Mouse (Mus musculus): ENCODE measurements around the gene Disc1. TPM values are rescaled to one million over a fixed set of nuclear protein-coding genes. Genes with fewer than 3 reads are reported as not detected.

The Disc1 gene
- polyA plus RNA-seq, 1 experiment from 2014 or later, result 0.96 TPM

- DNase-seq (ENCODE audit: low spot score) (no peak), ATAC-seq (ENCODE audit: insufficient number of reproducible peaks, low FRiP score, low TSS enrichment, low read depth) (no peak)
- H3K27ac ChIP-seq (replicated peaks; ENCODE audit: low read depth, low read length), result no peak overlapping the region
- no peaks in the 10 kb centered on the region for H3K27me3 ChIP-seq (ENCODE audit: control insufficient read depth, insufficient read depth, low read length)
- H3K4me2 ChIP-seq (ENCODE audit: low read depth, severe bottlenecking), result no peak overlapping the region
- H3K9me3 ChIP-seq (ENCODE audit: control insufficient read depth, low read length), result no peaks in the 10 kb centered on the region
- 94% methylated on average over 4 of the region's 4 CpGs for WGBS
- no peak overlapping the region for H3K9ac ChIP-seq (ENCODE audit: low read length)
- H3K4me3 ChIP-seq (ENCODE audit: low read depth, low read length), result no peak overlapping the region
- H3K4me1 ChIP-seq (ENCODE audit: control insufficient read depth, insufficient read depth, low read length), result peaks cover 12% of the 10 kb centered on the region
- H3K36me3 ChIP-seq (ENCODE audit: control insufficient read depth, insufficient read depth, low read length), result no peaks in the 10 kb centered on the region
Measured at GRCm38 (mm10) chr8:125252946-125253345, 199.0 kb downstream of the Disc1 start.

DNA sequence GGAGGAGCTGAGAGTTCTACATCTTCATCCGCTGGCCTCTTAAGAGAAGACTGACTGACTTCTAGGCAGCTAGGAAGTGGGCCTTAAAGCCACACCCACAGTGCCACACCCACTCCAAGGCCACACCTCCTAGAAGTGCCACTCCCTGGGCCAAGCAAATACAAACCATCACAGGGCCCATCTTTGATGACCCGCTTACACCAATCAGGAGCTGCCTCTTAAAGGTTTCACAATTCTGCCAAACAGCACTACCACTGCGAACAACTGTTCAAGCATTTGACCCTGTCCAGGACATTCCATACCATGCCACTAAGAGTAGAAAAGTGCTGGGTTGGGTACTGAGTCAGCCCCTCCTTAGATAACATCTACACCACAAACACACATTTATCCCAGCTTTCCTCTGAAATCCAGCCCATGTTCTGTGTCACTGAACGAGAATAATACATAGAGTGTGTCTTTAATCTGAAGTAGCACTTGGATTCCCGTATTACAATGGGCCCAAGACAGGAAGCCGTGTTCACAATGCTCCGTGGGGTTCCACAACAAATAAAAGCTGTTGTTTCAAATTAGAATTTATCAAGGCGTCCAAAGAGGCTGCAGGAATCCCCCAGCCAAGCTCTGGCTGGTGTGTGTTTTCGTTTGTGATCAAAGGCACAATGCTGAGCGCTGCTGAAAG, 199.6 kb downstream of the Disc1 start:
- no peak for DNase-seq (ENCODE audit: low spot score)
- H3K9ac ChIP-seq (ENCODE audit: low read length), result no peak overlapping the region; the same call in 1 of the 2 replicates
- WGBS, result 55% methylated on average over 10 of the region's 10 CpGs

DNA sequence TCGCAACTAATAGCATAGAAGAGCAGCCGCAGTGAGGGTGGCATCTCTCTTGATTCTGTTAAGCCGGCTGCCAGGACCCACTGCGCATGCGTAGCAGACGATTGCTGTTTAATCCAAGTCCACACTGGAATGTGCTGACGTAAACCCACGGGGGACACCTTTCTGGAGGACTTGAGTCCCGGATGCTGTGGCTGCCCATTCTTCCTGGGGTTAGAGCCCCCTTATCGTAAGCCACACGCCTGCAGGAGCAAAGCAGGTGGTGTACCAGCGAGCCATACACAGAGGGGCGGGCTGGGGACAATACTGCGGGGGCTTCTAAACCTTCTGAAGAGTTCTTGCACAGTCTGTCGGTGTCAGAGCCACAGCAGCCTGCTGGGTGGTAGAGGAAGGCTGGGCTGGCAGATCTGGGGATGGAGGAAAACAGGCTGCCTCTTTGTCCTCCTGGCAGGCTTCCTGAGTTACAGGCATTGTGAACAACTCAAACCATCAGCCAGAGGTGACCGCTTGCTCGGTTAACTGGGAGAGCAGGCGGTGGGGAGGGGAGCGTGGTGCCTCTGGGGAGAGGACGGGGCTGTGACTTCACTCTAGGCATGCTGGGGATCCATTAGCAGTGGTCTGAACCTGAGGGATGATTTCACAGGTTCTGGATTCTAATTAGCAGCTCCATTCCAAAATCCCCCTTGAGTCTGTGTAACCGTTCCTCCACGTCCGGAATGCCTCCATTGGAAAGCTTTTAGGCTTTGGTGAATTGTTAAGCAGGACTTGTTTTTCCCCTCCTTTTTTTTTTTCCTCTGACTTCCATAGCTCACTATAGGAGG, 200.4 kb downstream of the Disc1 start:
- Histone ChIP-seq H3K27me3 (ENCODE audit: control insufficient read depth, insufficient read depth, low read length) (no peaks in the 10 kb centered on the region), H3K9me3 (ENCODE audit: control insufficient read depth, low read length) (no peaks in the 10 kb centered on the region), H3K9ac (ENCODE audit: low read length) (peak overlapping the region; percentile 52), H3K4me2 (ENCODE audit: low read depth, severe bottlenecking) (peak overlapping the region; percentile 51), H3K36me3 (ENCODE audit: control insufficient read depth, insufficient read depth, low read length) (no peaks in the 10 kb centered on the region), H3K27ac (replicated peaks; ENCODE audit: low read depth, low read length) (peak overlapping the region; percentile 81), H3K4me3 (ENCODE audit: low read depth, low read length) (peak overlapping the region; percentile 24; the same call in 1 of the 2 replicates), H3K4me1 (ENCODE audit: control insufficient read depth, insufficient read depth, low read length) (peaks cover 12% of the 10 kb centered on the region)
- 38% methylated on average over 23 of the region's 23 CpGs for WGBS
- DNase-seq (ENCODE audit: low spot score) (peak; percentile 84), ATAC-seq (ENCODE audit: insufficient number of reproducible peaks, low FRiP score, low TSS enrichment, low read depth) (0 out of 2 replicates have a peak, but pooled peaks have one; percentile 35)

More for the DNA sequence above, 199.6 kb downstream of the Disc1 start:
- Histone ChIP-seq H3K4me1 (ENCODE audit: control insufficient read depth, insufficient read depth, low read length) (peaks cover 12% of the 10 kb centered on the region), H3K4me3 (ENCODE audit: low read depth, low read length) (peak overlapping the region; percentile 24; the same call in 1 of the 2 replicates), H3K27ac (replicated peaks; ENCODE audit: low read depth, low read length) (peak overlapping the region; percentile 81), H3K36me3 (ENCODE audit: control insufficient read depth, insufficient read depth, low read length) (no peaks in the 10 kb centered on the region), H3K27me3 (ENCODE audit: control insufficient read depth, insufficient read depth, low read length) (no peaks in the 10 kb centered on the region), H3K9me3 (ENCODE audit: control insufficient read depth, low read length) (no peaks in the 10 kb centered on the region), H3K4me2 (ENCODE audit: low read depth, severe bottlenecking) (peak overlapping the region; percentile 51; the same call in 1 of the 2 replicates)
- ATAC-seq (ENCODE audit: insufficient number of reproducible peaks, low FRiP score, low TSS enrichment, low read depth), result no peak

DNA sequence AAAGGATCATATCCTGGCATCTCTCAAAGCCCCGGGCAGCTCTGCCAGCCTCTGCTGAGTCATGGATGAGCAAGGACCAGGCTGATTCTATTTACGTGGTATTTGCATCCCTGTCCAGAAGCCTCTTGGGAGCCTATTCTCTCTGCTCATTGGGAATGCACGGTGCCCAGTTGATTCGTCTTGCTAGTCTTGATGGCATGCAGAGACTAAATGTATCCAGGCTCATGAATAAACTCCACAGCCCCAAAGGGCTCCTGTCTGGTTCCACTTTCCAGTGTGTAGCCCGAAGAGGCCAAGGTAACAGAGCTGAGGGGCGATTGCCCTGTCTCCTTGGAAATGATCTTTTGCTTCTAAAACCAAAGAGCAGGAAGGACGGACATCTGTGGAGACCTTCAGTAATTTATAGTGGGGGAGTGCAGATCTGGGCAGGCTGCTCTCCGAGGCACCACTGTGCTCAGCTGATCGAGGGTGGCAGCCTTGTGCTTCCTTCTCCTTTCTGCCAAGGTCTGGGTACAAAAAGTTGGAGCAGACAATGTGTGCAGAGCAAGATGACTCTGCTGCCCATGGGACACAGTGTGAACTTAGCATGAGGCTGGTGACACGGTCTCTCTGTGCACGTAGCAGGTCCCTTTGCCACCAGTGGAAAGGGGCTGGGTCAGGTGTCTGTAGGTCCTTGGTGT, 201.2 kb downstream of the Disc1 start:
- Histone ChIP-seq H3K36me3 (ENCODE audit: control insufficient read depth, insufficient read depth, low read length) (no peaks in the 10 kb centered on the region), H3K27ac (replicated peaks; ENCODE audit: low read depth, low read length) (peak overlapping the region; percentile 81; the same call in 1 of the 2 replicates), H3K27me3 (ENCODE audit: control insufficient read depth, insufficient read depth, low read length) (no peaks in the 10 kb centered on the region), H3K9me3 (ENCODE audit: control insufficient read depth, low read length) (no peaks in the 10 kb centered on the region), H3K9ac (ENCODE audit: low read length) (peak overlapping the region; percentile 52), H3K4me3 (ENCODE audit: low read depth, low read length) (no peak overlapping the region), H3K4me1 (ENCODE audit: control insufficient read depth, insufficient read depth, low read length) (peaks cover 12% of the 10 kb centered on the region), H3K4me2 (ENCODE audit: low read depth, severe bottlenecking) (no peak overlapping the region; the same call in 1 of the 2 replicates)
- 77% methylated on average over 11 of the region's 11 CpGs for WGBS
- DNase-seq (ENCODE audit: low spot score) (no peak), ATAC-seq (ENCODE audit: insufficient number of reproducible peaks, low FRiP score, low TSS enrichment, low read depth) (no peak)

GRCm38 (mm10) chr8:125257660-125258059, 203.7 kb downstream of the Disc1 start:
- Histone ChIP-seq H3K27ac (replicated peaks; ENCODE audit: low read depth, low read length) (no peak overlapping the region), H3K4me1 (ENCODE audit: control insufficient read depth, insufficient read depth, low read length) (peaks cover 12% of the 10 kb centered on the region), H3K4me2 (ENCODE audit: low read depth, severe bottlenecking) (no peak overlapping the region), H3K9me3 (ENCODE audit: control insufficient read depth, low read length) (no peaks in the 10 kb centered on the region), H3K36me3 (ENCODE audit: control insufficient read depth, insufficient read depth, low read length) (no peaks in the 10 kb centered on the region), H3K4me3 (ENCODE audit: low read depth, low read length) (no peak overlapping the region), H3K27me3 (ENCODE audit: control insufficient read depth, insufficient read depth, low read length) (no peaks in the 10 kb centered on the region), H3K9ac (ENCODE audit: low read length) (no peak overlapping the region)
- WGBS, result 44% methylated on average over 2 of the region's 2 CpGs
- DNase-seq (ENCODE audit: low spot score), result no peak
- no peak for ATAC-seq (ENCODE audit: insufficient number of reproducible peaks, low FRiP score, low TSS enrichment, low read depth)

GRCm38 (mm10) chr8:125258806-125259500, 205.0 kb downstream of the Disc1 start:
- no peak overlapping the region for H3K4me2 ChIP-seq (ENCODE audit: low read depth, severe bottlenecking)
- H3K27me3 ChIP-seq (ENCODE audit: control insufficient read depth, insufficient read depth, low read length), result no peaks in the 10 kb centered on the region
- no peaks in the 10 kb centered on the region for H3K9me3 ChIP-seq (ENCODE audit: control insufficient read depth, low read length)
- H3K4me3 ChIP-seq (ENCODE audit: low read depth, low read length), result no peak overlapping the region
- DNase-seq (ENCODE audit: low spot score) (no peak), ATAC-seq (ENCODE audit: insufficient number of reproducible peaks, low FRiP score, low TSS enrichment, low read depth) (no peak)
- no peak overlapping the region for H3K27ac ChIP-seq (replicated peaks; ENCODE audit: low read depth, low read length)
- H3K36me3 ChIP-seq (ENCODE audit: control insufficient read depth, insufficient read depth, low read length), result no peaks in the 10 kb centered on the region
- H3K9ac ChIP-seq (ENCODE audit: low read length), result no peak overlapping the region
- WGBS, result 77% methylated on average over 8 of the region's 8 CpGs
- peaks cover 10% of the 10 kb centered on the region for H3K4me1 ChIP-seq (ENCODE audit: control insufficient read depth, insufficient read depth, low read length)

GRCm38 (mm10) chr8:125268181-125268705, 214.2 kb downstream of the Disc1 start:
- no peak for ATAC-seq (ENCODE audit: insufficient number of reproducible peaks, low FRiP score, low TSS enrichment, low read depth)
- WGBS, result 88% methylated on average over 6 of the region's 6 CpGs
- Histone ChIP-seq H3K36me3 (ENCODE audit: control insufficient read depth, insufficient read depth, low read length) (no peaks in the 10 kb centered on the region), H3K9ac (ENCODE audit: low read length) (no peak overlapping the region), H3K4me2 (ENCODE audit: low read depth, severe bottlenecking) (no peak overlapping the region), H3K27me3 (ENCODE audit: control insufficient read depth, insufficient read depth, low read length) (no peaks in the 10 kb centered on the region), H3K4me1 (ENCODE audit: control insufficient read depth, insufficient read depth, low read length) (0 out of 2 replicates have a peak, but pooled peaks cover 5% of the 10 kb centered on the region), H3K4me3 (ENCODE audit: low read depth, low read length) (no peak overlapping the region), H3K27ac (replicated peaks; ENCODE audit: low read depth, low read length) (no peak overlapping the region), H3K9me3 (ENCODE audit: control insufficient read depth, low read length) (no peaks in the 10 kb centered on the region)
- no peak for DNase-seq (ENCODE audit: low spot score)
